Mouse (Mus musculus) frontal cortex, adult 2 months (tissue): Measurements from ENCODE around the gene Eif3i. TPM values are rescaled to one million over a fixed set of nuclear protein-coding genes. Genes with fewer than 3 reads are reported as not detected.
"Not testable (repeated sequence)": the region's sequence is repeated elsewhere in the genome, so short reads cannot be mapped to it uniquely, and the experiment has no call there.

ENCODE experiments used
- DNase-seq, 2 experiments: peaks; one replicate each; pipeline ENCODE4 v3.0.0; 2022; ENCODE audit warnings: low spot score in 1 of 2; ENCODE audit errors: extremely low spot score in 1 of 2
- polyA plus RNA-seq: library from polyadenylated mRNA; depleted of rRNA; stranded (reverse); fragments of >200 nt; gene quantifications from 2 replicates; pipeline ENCODE4 v1.2.3, GENCODE M21; 2012

The Eif3i gene
- polyA plus RNA-seq, 1 experiment, result 219 TPM

GRCm38 (mm10) chr4:129577688-129578087 is 22.8 kb downstream of the Eif3i start:
- DNase-seq, result no peak

- peak in 1 of 2 experiments; percentile 67 for DNase-seq
Measured at GRCm38 (mm10) chr4:129576863-129577491, 23.5 kb downstream of the Eif3i start.

GRCm38 (mm10) chr4:129575171-129575844 is 25.1 kb downstream of the Eif3i start:
- no peak for DNase-seq

GRCm38 (mm10) chr4:129573430-129573829 is 27.0 kb downstream of the Eif3i start, which contains the start of gene Lck:
Gene Lck (minus strand): TSS chr4:129573641.
- DNase-seq, result no peak

GRCm38 (mm10) chr4:129573093-129573370 is 27.4 kb downstream of the Eif3i start:
- no peak for DNase-seq

- no peak for DNase-seq
Measured at GRCm38 (mm10) chr4:129572236-129573092, 28.0 kb downstream of the Eif3i start.

GRCm38 (mm10) chr4:129571551-129572084 is 28.8 kb downstream of the Eif3i start:
- no peak for DNase-seq

- DNase-seq, result no peak
Measured at GRCm38 (mm10) chr4:129570028-129570427, 30.4 kb downstream of the Eif3i start.

- no peak for DNase-seq
Measured at GRCm38 (mm10) chr4:129568366-129568765, 32.1 kb downstream of the Eif3i start.

GRCm38 (mm10) chr4:129565139-129565538 is 35.3 kb downstream of the Eif3i start:
- no peak for DNase-seq

- no peak for DNase-seq
Measured at GRCm38 (mm10) chr4:129563718-129564117, 36.7 kb downstream of the Eif3i start.

GRCm38 (mm10) chr4:129561184-129561583 is 39.3 kb downstream of the Eif3i start:
- no peak for DNase-seq

- DNase-seq, result no peak
Measured at GRCm38 (mm10) chr4:129558321-129558955, 42.0 kb downstream of the Eif3i start.

- no peak for DNase-seq
Measured at GRCm38 (mm10) chr4:129557256-129557808, 43.1 kb downstream of the Eif3i start.

- DNase-seq, result peak; percentile 41 to 83
Measured at GRCm38 (mm10) chr4:129556532-129557223, 43.8 kb downstream of the Eif3i start.

- no peak for DNase-seq
Measured at GRCm38 (mm10) chr4:129555862-129556531, 44.5 kb downstream of the Eif3i start.

- DNase-seq, result peak in 1 of 2 experiments; percentile 57
Measured at GRCm38 (mm10) chr4:129555421-129555861, 45.0 kb downstream of the Eif3i start.

- not testable (repeated sequence) for DNase-seq
Measured at GRCm38 (mm10) chr4:129554512-129554911, 45.9 kb downstream of the Eif3i start.

- DNase-seq, result no peak
Measured at GRCm38 (mm10) chr4:129550295-129550694, 50.2 kb downstream of the Eif3i start.
